Mouse (Mus musculus) adrenal gland, adult 8-10 months (tissue): ENCODE measurements around the gene Rora. TPM values are rescaled to one million over a fixed set of nuclear protein-coding genes. Genes with fewer than 3 reads are reported as not detected.
"Not testable (repeated sequence)": the region's sequence is repeated elsewhere in the genome, so short reads cannot be mapped to it uniquely, and the experiment has no call there.

ENCODE experiments used
- DNase-seq: peaks from one replicate; pipeline ENCODE4 v3.0.0; 2022
- total RNA-seq, 4 experiments: library from RNA; stranded (reverse); gene quantifications; 2 replicates each; pipeline ENCODE4 v1.2.4; 2022

Rora gene
- total RNA-seq, 4 experiments from 2014 or later, result 72.5 to 179 (median 108) TPM

DNA sequence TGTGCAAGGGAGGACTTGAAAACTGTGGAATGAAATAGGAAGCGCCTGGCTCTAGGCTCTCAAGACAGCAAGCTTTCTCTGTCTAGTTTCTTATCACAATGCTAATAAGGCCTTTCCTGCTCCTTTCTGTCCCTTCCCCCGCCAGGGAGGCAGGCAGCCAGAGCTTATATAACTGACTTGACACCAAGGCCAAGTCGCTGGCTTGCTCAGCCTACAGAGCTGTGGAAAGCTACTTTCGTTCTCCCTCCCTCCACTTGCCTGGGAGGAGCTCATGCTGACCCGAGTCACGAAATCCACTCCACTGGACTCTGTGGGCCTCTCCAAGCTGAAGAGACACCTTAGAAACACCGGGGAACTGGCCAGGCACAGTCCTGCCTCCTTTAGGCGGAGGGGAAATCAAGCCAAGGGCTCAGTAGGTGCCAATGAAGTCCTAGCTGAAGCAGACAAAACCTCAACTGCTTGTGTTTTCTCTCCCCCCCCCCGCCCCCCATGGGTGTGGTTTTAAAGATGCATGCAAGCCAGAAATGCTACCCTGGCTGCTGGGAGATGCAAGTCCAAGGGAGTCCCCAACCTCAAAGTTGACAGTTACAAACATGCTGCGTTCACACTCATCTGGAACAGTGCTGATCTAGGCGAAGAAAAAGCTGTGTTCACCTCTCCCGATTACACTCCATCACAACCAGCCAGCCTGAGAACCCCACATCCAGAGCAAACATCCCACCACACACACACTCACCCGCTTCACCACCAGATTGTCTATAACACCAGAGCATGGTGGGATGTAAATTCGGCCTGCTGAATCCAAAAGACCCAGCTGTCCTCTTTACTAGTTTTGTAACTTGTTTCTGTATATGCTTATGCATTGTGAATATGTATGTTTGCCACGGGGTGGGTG is 438.8 kb downstream of the Rora start:
- DNase-seq, result peak; percentile 93

DNA sequence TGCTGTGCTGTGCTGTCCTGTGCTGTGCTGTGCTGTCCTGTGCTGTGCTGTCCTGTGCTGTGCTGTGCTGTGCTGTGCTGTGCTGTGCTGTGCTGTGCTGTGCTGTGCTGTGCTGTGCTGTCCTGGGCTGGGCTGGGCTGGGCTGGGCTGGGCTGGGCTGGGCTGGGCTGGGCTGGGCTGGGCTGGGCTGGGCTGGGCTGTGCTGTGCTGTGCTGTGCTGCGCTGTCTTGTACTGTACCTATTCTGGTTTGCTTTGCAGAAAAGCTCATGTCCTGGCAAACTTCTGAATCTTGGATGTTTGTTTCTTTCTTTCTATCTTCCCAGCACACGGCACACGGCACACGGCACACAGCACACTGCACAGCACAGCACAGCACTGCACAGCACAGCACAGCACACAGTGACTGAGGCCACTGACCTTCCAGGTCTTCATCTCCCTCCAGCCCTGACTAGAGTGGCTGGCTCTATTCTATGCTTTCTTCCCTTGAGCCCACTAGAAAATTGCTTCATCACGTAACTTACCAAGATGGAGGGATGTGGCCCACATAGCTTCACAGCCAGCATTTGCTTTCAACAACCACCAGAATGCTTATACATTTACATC is 446.7 kb downstream of the Rora start:
- DNase-seq, result not testable (repeated sequence)

DNA sequence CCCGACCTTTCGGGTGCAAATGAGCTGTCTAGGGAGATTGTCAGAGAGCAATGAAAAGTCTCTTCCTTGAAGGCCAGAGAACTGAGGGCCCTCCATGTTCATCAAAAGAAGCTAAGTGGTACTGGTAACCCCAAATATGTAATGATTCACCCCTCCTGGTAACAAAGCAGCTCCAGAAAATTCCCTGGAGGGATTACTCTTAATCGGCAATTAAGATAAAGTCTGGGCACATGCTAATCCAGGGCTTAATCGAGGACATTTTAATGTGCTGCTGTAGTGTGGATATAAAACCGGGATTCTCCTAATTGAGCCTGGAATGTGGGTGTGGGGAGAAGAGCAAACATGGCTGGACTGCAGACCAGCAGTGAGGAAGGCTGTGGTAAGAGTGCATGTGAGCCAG is 450.7 kb downstream of the Rora start:
- DNase-seq, result no peak

DNA sequence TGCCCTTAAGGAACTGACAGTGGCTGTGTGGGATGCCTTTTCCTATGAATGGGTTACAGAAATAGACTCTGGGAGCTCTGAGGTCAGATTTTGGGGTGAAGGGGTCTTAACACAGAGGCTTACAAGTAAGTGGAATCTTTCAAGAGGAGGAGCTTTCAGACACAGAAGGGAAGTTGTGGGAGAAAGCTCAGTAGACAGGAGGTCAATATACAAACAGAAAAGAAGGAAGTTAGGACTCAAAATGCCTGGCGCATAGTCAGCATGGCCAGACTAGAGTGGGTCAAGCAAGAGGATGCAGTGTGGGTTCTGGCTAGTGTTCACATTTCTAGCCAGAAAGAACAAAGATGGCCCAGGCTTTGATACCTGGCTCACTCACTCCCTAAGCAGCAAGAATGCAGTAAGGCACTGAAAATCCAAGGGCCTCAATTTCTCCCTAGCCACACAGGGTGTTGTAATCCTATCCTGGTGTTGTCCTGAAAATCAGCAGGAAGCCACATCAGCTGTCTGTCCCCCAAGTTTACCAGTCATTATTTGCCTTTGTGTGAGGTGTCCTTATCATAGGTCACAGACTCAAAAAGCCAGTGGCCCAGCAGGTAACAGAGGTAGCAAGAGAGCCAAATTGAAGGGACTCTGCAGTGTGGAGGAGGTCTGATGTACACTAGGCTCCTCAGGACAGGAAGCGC is 456.2 kb downstream of the Rora start:
- no peak for DNase-seq

DNA sequence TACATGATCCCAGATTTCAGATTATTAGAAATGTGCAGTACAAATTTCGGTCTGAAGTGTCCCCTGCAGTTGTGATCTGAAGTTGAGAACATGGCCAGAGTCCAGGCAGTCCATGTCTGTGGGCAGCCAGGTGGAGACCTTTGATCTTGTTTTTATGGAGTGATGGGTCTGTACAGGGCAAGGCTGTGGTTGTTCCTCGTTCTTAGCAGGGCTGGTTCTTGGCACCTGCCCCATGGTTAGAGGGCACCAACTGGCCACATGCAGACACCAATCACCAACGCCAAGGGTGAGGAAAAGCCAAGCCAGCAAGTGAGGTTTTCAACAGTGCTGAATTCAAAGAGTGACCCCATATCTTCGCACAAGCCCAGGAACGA is 456.7 kb downstream of the Rora start:
- DNase-seq, result no peak

DNA sequence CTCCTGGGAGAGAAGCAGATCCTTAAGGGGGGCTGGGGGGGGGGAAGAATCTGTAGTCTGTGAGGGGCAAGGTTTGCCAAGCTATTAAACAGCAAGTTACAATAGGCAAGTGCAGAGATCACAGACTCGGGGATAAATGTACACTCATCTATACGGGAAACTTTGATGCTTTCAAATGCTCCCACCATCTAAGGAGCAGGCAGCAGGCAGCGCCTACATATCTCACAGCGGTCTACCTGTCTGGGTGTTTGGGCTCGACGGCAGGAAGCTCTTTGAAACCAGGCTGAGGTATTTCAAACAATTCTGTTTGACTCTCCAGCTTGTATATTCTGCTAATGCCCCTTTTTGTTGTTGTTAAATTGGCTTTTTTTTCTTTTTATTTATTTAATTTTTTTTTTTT is 457.1 kb downstream of the Rora start:
- no peak for DNase-seq

- no peak for DNase-seq
Observed at GRCm38 (mm10) chr9:69111539-69111938, 458.0 kb downstream of the Rora start.

GRCm38 (mm10) chr9:69114429-69114984 is 460.9 kb downstream of the Rora start:
- DNase-seq, result no peak

DNA sequence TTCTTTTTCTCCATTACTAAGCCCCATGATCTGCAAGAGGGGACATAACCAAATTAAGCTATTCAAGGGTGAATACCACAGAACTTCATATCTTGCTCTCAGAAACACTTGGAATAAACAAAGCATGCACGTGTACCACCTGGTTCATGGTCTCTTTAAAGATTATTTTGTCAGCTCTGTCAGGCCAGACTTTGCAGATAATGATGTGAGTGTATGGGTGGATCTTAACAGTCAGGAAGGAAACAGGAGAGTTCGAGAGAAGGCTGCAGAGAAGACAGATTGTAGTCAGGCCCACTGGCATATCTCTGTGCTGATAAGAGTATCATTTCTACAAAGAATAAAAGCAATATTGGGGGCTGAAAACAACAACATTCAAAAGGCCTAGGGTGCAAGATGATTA is 463.2 kb downstream of the Rora start:
- no peak for DNase-seq

DNA sequence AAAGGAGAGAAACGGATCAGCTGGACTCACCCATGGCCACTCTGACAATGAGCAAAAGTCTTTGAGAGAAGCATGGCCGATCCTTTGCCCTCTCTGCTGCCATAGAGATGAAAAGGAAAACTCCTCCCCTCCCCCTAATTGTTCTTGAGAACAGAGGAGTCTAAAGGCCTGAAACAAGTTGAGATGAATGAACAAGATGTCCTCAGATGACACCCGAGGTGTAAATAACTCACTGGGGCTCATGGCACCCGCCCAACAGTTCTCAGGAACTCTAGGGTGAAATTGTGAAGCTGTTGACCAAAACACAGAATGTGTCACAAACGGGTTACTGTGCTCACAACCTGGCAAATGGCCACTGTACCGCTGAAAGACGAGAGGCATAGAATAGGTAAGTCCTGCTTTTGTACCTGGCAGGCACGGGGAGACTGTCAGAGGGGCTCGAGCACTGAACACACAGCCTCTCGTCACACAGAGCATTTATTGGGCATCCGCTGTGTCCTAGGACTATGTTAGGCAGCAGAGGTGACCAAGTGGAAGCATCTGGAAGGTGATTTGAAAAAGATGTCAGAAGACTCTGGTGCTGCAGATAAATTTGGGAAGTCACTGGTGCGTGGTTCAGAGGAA is 467.6 kb downstream of the Rora start:
- no peak for DNase-seq

GRCm38 (mm10) chr9:69125011-69125786 is 471.6 kb downstream of the Rora start:
- DNase-seq, result peak; percentile 65

DNA sequence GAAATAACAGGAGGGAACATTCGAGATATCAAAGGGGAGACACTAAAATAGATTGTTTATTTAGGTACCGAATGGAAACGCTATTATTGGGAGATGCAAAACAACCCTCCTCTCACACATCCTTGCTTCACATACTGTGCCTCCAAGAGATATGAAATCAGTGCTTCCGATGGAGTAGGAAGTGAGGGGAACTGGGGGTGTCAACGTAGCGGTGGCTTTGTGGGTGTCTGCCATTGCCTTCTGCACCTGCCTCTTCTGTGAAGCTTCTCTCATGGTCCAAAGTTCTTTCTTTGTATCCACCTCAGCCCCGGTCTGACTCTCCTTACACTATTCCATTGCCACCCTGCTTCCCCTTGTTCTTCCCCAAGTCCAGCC is 472.2 kb downstream of the Rora start:
- no peak for DNase-seq

DNA sequence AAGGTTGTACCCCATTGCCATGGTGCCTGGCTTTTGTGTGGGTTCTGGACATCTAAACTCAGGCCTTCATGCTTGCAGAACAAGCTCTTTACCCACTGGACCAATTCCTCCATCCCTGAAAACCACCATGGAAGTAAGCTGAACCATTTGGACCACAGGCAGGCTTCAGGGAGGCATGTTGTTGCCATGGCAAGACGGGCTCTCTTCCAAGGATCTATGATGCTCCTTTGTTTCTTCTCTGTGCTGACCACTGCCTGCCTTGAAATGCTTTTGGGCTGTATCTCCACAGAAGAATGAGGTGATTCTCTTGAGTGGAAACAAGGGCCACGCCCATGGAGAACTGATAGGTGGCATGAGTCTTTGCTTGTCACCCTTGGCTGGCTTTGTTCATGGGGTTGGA is 473.0 kb downstream of the Rora start:
- no peak for DNase-seq

GRCm38 (mm10) chr9:69128335-69128734 is 474.7 kb downstream of the Rora start:
- no peak for DNase-seq

GRCm38 (mm10) chr9:69132995-69133394 is 479.4 kb downstream of the Rora start:
- DNase-seq, result no peak

- DNase-seq, result peak; percentile 37
Observed at GRCm38 (mm10) chr9:69133696-69134095, 480.1 kb downstream of the Rora start.

- DNase-seq, result no peak
Observed at GRCm38 (mm10) chr9:69134604-69135003, 481.0 kb downstream of the Rora start.

- no peak for DNase-seq
Observed at GRCm38 (mm10) chr9:69136821-69137220, 483.2 kb downstream of the Rora start.

- DNase-seq, result no peak
Observed at GRCm38 (mm10) chr9:69137398-69137797, 483.8 kb downstream of the Rora start.

- no peak for DNase-seq
Observed at GRCm38 (mm10) chr9:69140144-69140543, 486.6 kb downstream of the Rora start.

DNA sequence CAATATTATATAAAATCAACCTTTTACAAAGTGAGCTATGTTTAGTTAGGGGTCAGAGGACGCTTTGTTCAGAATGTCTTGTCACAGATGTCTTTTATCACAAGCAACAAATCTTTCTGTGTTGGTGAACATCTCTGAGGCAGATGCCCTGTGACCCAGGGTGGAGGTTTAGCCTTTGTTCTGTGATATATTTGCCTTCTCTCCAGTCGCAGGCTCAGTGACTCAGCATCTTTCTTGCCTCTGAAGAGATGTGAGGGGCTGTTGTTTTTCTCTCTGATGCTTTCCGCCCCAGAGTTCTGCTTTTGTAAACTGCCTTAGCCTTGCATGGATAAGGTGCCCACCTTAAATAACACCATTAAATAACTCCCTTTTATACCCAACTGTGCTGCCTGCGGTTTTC is 488.3 kb downstream of the Rora start:
- no peak for DNase-seq

DNA sequence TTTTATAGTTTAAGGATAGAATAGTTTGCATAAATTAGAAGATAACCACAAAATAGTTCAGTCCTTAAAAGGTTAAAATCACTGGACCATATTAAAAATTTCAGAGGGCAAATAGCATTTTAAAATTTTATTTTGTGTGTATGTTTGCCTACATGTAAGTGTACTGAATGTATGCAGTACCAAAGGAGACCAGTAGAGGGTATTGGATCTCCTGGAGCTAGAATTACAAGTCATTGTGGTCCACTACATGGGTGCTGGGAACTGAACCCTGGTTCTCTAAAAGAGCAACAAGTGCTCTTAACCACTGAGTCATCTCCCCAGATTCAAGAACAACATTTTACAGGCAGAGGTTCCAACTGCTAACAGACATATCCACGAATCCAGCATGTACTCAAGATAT is 493.4 kb downstream of the Rora start:
- DNase-seq, result no peak
